Mouse (Mus musculus) kidney, postnatal 0 days (tissue): ENCODE results near the gene Mios. TPM values are rescaled to one million over a fixed set of nuclear protein-coding genes. Genes with fewer than 3 reads are reported as not detected.

Source experiments
- ATAC-seq: fragments of 200-750 bp; cut with Nextera tagmentation; replicated peaks from 2 replicates; pipeline ENCODE4 v1.8.0; 2017; ENCODE audit warnings: low read depth, moderate number of reproducible peaks, moderate TSS enrichment, moderate library complexity; ENCODE audit not compliant: low FRiP score
- DNase-seq: peaks from one replicate; pipeline ENCODE4 v3.0.0-alpha.2; 2016; ENCODE audit warnings: low spot score
- H3K27ac ChIP-seq: fragments of 300-500 bp; sonication (generic); 2 replicates; pipeline ENCODE4 v1.5.1; 2014; ENCODE audit warnings: mild to moderate bottlenecking
- H3K27me3 ChIP-seq: fragments of 300-500 bp; sonication (generic); 2 replicates; pipeline ENCODE4 v1.6.1; 2014; ENCODE audit warnings: low read length, mixed read lengths; ENCODE audit not compliant: insufficient read depth
- H3K36me3 ChIP-seq: fragments of 300-500 bp; sonication (generic); 2 replicates; pipeline ENCODE4 v1.6.1; 2014; ENCODE audit warnings: low read length, mixed read lengths; ENCODE audit not compliant: insufficient read depth
- H3K4me1 ChIP-seq: fragments of 300-500 bp; sonication (generic); replicated peaks from 2 replicates; pipeline ENCODE4 v1.6.1; 2014; ENCODE audit warnings: antibody characterized with exemption, low read length, mixed read lengths; ENCODE audit not compliant: insufficient read depth
- H3K4me2 ChIP-seq: fragments of 300-500 bp; sonication (generic); 2 replicates; pipeline ENCODE4 v1.6.1; 2014; ENCODE audit warnings: mild to moderate bottlenecking, low read length, moderate library complexity, mixed read lengths
- H3K4me3 ChIP-seq: fragments of 300-500 bp; sonication (generic); replicated peaks from 2 replicates; pipeline ENCODE4 v1.5.1; 2014; ENCODE audit warnings: low read depth, low read length
- H3K9ac ChIP-seq: fragments of 300-500 bp; sonication (generic); 2 replicates; pipeline ENCODE4 v1.6.1; 2014; ENCODE audit warnings: low read depth, low read length
- H3K9me3 ChIP-seq: fragments of 300-500 bp; sonication (generic); replicated peaks from 2 replicates; pipeline ENCODE4 v1.6.1; 2016; ENCODE audit warnings: low read length, inconsistent platforms, mixed read lengths
- CTCF ChIP-seq: IDR thresholded peaks from 2 replicates; pipeline ENCODE4 v1.5.1; 2016; ENCODE audit warnings: antibody characterized with exemption, low read depth, mild to moderate bottlenecking, moderate library complexity
- WGBS: fragments of 180-500 bp; shearing (Covaris S2); extraction: QIAGEN DNeasy Blood & Tissue Kit; methylation state at CpG from one replicate; pipeline ENCODE4 v1.1.7; 2014; 5-methylcytosine and 5-hydroxymethylcytosine counted together
- polyA plus RNA-seq: library from polyadenylated mRNA; unstranded; fragments of >200 nt; fragmentation: Nextera tagmentation; extraction: Ambion mirVana; gene quantifications from 2 replicates; pipeline ENCODE4 v1.2.1, GENCODE M21; 2015

The Mios gene
- polyA plus RNA-seq, 1 experiment from 2014 or later = 22.4 TPM

DNA sequence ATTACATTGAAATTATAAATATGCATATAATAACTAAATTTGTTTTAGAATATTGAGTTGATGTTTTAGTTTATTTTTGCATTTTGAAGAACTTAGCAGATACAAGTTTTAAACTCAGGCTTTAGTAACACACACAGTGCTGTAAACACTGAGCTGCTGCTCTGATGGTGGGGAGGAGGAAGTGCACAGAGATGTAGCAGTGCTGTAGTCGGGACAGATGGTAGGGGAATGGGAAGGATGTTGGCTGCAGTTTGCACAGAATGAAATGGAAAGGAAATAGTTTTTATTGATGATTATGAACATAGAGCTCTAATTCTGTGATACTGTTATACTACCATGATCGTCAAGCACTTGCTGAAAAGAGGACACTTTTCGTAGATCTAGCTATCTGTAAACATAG, 18.0 kb downstream of the Mios start:
- no peaks in the 10 kb centered on the region for H3K27me3 ChIP-seq
- no peak overlapping the region for H3K9ac ChIP-seq
- no peak for TF ChIP-seq CTCF
- H3K4me1 ChIP-seq = no peaks in the 10 kb centered on the region
- peaks cover 20% of the 10 kb centered on the region for H3K36me3 ChIP-seq
- H3K4me2 ChIP-seq = no peak overlapping the region
- no peak for DNase-seq
- no peak overlapping the region for H3K4me3 ChIP-seq
- whole genome bisulfite sequencing = 81% methylated on average over 3 of the region's 3 CpGs
- H3K9me3 ChIP-seq = no peaks in the 10 kb centered on the region
- H3K27ac ChIP-seq = no peak overlapping the region
- no peak for ATAC-seq

- no peak for TF ChIP-seq CTCF
- H3K4me2 ChIP-seq = no peak overlapping the region
Measured at GRCm38 (mm10) chr6:8228596-8228995, 19.6 kb downstream of the Mios start.

DNA sequence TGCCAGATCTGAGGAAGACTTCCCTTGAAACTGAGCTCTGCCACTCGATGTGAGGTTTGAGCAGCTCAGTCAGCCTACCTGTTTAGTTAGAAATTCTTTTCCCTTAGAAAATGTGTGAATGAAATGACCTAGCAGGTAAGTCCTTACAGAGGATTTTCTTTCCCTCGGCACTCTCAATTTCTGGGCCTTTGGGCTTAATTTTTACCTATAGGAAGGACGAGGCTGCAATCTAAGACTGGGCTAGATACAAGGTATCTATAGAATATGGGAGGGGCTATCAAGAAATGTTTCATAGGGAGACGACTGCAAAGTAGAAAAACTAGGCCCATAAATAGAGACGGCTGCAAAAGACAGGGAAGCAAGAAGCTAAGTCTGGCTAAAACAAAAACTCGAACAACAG, 49.3 kb downstream of the Mios start:
- Histone ChIP-seq H3K27ac (peak overlapping the region; percentile 85), H3K4me2 (peak overlapping the region; percentile 80), H3K4me1 (no peaks in the 10 kb centered on the region; the same call in 1 of the 2 replicates), H3K9ac (peak overlapping the region; percentile 75), H3K4me3 (peak overlapping the region; percentile 59), H3K27me3 (no peaks in the 10 kb centered on the region), H3K9me3 (no peaks in the 10 kb centered on the region), H3K36me3 (no peaks in the 10 kb centered on the region)
- TF ChIP-seq CTCF = no peak
- 6% methylated on average over 6 of the region's 6 CpGs for WGBS
- ATAC-seq (no peak), DNase-seq (peak; percentile 18)

More at GRCm38 (mm10) chr6:8228596-8228995, 19.6 kb downstream of the Mios start:
- ATAC-seq (no peak), DNase-seq (no peak)
- 91% methylated on average over 3 of the region's 3 CpGs for WGBS
- Histone ChIP-seq H3K4me3 (no peak overlapping the region), H3K27me3 (no peaks in the 10 kb centered on the region), H3K9me3 (no peaks in the 10 kb centered on the region), H3K27ac (no peak overlapping the region), H3K4me1 (no peaks in the 10 kb centered on the region), H3K36me3 (peaks cover 30% of the 10 kb centered on the region), H3K9ac (no peak overlapping the region)

DNA sequence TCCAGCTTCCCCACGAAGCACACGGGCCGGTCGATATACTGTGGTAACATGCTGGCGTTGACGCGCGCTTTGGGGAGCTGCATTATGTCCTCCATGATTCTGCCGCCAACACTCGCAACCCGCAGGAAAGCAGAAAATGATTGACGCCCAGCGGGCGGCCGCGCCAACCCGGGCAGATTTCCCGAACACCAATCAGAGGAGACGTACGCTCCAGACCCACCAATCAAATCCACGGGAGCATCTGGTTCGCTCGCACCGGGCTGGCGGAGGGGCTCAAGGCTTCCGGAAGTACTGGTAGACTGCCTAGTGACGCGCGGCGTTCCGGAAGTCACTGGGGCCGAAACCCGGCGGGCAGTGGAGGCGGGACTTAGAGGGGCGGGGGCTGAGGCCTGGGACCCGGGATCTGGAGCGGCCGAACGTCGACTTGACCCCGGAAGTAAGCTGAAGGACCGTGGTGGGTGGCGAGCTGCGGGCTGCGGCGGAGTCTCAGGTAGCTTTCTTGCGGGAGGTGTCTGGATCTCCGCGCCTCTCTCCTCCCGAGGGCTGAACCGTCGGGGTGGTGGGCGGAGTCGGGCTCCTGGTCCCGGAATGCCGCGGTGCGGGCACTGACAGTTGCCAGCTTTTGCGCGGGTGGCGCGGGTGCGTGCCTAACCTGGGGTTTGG, 50.1 kb downstream of the Mios start, which contains the start of the genes Rpa3, Umad1 and Gm45062:
TSS of gene Rpa3 (minus strand) at position 170 of the 663 bp plus-strand sequence.
TSS of gene Umad1 (plus strand) at position 285 of the 663 bp plus-strand sequence.
TSS of gene Gm45062 (plus strand) at position 447 of the 663 bp plus-strand sequence.
- H3K4me2 ChIP-seq = peak within 1 kb of the TSS; percentile 93
- H3K36me3 ChIP-seq = no peaks in the 10 kb centered on the region
- H3K9ac ChIP-seq = peak within 1 kb of the TSS; percentile 75
- ATAC-seq = peak; percentile 100
- H3K27ac ChIP-seq = peak within 1 kb of the TSS; percentile 85
- WGBS = under 1% methylated on average over 64 of the region's 64 CpGs
- H3K27me3 ChIP-seq = no peaks in the 10 kb centered on the region
- 0 out of 2 replicates have a peak, but pooled peaks have one; percentile 7 for TF ChIP-seq CTCF
- H3K4me3 ChIP-seq = peak within 1 kb of the TSS; percentile 59
- no peaks in the 10 kb centered on the region for H3K9me3 ChIP-seq
- DNase-seq = peak; percentile 99
- no peaks in the 10 kb centered on the region; the same call in 1 of the 2 replicates for H3K4me1 ChIP-seq

DNA sequence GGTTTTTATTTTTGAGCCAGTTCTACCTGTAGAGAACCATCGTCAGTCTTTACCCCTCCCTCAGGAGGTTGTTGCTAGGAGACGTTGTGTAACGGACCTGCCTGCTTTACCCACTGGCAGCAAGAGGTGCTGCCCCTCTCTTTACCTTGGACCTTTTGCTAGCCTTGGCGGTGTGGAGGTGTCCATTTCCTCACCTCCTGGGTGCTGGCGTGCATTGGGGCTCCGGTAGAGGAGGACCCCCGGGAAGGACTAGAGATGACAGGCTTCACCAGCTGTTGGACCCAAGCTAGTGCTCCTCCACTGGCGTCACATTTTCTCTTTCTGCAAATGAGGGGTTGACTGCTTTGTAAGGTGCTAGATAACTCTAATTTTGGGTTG, 50.6 kb downstream of the Mios start:
- Histone ChIP-seq H3K4me3 (peak overlapping the region; percentile 59), H3K27me3 (no peaks in the 10 kb centered on the region), H3K9me3 (no peaks in the 10 kb centered on the region), H3K4me2 (peak overlapping the region; percentile 93), H3K9ac (peak overlapping the region; percentile 75), H3K36me3 (no peaks in the 10 kb centered on the region), H3K27ac (peak overlapping the region; percentile 76; the same call in 1 of the 2 replicates), H3K4me1 (no peaks in the 10 kb centered on the region; the same call in 1 of the 2 replicates)
- WGBS = under 1% methylated on average over 8 of the region's 8 CpGs
- TF ChIP-seq CTCF = 0 out of 2 replicates have a peak, but pooled peaks have one; percentile 1
- no peak for DNase-seq
- peak; percentile 60; the same call in 1 of the 2 replicates for ATAC-seq

GRCm38 (mm10) chr6:8271047-8271446, 62.0 kb downstream of the Mios start:
- H3K4me3 ChIP-seq = no peak overlapping the region
- no peaks in the 10 kb centered on the region for H3K27me3 ChIP-seq
- H3K36me3 ChIP-seq = no peaks in the 10 kb centered on the region
- no peak for DNase-seq
- H3K4me1 ChIP-seq = no peaks in the 10 kb centered on the region
- WGBS = 91% methylated on average over 3 of the region's 3 CpGs
- no peak overlapping the region for H3K9ac ChIP-seq
- H3K4me2 ChIP-seq = no peak overlapping the region
- no peak for ATAC-seq
- H3K9me3 ChIP-seq = no peaks in the 10 kb centered on the region
- H3K27ac ChIP-seq = no peak overlapping the region
- no peak for TF ChIP-seq CTCF
